Mouse (Mus musculus) embryonic fibroblast, embryonic 13.5 days (primary cell): ENCODE data around the gene Sumo2.

Source experiments
- CTCF ChIP-seq: IDR thresholded peaks from 2 replicates; pipeline ENCODE4 v1.5.1; 2011; ENCODE audit warnings: mild to moderate bottlenecking, control low read depth, low read length, moderate library complexity, borderline replicate concordance; ENCODE audit not compliant: insufficient read depth
- POLR2A ChIP-seq: IDR thresholded peaks from 2 replicates; pipeline ENCODE4 v1.6.1; 2011; ENCODE audit warnings: low read depth, mild to moderate bottlenecking, control low read depth, low read length, moderate library complexity

DNA sequence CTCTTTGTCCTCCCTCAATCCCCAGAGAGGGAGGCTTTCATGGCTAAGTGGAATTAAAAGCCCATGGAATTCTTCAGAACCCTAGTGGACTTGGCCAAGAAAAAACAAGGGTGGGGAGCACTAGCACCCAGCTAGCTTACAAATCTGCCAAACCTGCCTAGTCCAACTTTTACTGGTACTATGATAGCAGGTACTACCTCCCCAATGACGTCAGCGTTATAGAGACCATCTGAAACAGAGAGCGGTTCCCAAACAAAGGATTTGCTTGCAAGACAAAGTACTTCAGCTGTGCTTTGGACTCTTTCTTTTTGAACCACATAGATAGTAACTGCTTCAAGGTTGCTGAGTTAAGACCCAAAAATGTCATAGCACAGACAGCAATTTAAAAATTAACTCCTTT is 24.1 kb downstream of the Sumo2 start:
- TF ChIP-seq POLR2A (no peak), CTCF (no peak)
